Mouse (Mus musculus): ENCODE measurements around the gene Actr1b. TPM values are rescaled to one million over a fixed set of nuclear protein-coding genes. Genes with fewer than 3 reads are reported as not detected.
A peak's percentile ranks its signal among the peaks of the same experiment; 100 is the strongest.

The Actr1b gene
- polyA plus RNA-seq, 1 experiment: 208 TPM

DNA sequence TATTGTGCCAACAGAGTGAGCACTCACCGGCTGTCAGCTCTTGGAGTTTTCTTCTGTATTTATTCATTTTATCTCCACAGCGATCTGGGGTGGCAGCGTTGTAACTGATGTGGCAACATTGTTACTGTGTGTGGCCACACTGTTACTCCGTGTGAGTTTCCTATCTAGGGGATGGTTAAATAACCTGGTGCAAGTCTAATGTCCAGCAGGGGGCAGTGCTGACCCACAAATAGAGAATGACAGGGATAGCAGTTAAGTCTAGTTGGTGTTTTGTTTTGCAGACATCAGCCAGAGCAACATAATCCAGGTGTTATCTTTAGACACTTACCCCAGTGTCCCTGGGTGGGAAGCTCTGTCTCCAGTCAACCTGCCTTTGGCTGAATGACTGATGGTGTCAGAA, 23.1 kb upstream of the Actr1b start:
- no peak for TF ChIP-seq POLR2A (IDR thresholded peaks at IDR 0.05; ENCODE audit: borderline replicate concordance, extremely low read depth, insufficient read depth, insufficient read length, poor library complexity, severe bottlenecking)
- TF ChIP-seq CTCF (IDR thresholded peaks at IDR 0.05; ENCODE audit: borderline replicate concordance, extremely low read depth, insufficient read depth, insufficient read length): peak; percentile 79; the same call in 1 of the 2 replicates
- peak; percentile 93 for DNase-seq (ENCODE audit: low read depth)

DNA sequence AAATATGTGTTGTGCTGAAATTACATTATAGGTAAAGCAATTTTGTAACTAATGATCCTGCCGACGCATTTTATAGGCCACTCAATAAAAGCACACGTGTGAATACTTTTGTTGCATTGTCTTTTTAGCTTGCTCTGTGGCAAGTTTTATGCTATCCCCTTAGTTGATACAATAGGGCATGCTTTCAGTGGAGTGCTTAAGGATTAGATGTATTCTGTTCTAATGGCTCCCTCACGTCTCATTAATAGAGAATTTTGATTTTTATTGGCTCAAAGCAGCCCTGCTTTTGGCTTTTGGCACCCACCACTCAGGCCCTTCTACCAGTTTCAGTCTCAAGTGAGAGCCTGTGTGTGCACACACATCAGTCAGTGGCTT, 9.8 kb upstream of the Actr1b start:
- TF ChIP-seq POLR2A (IDR thresholded peaks at IDR 0.05; ENCODE audit: borderline replicate concordance, extremely low read depth, insufficient read depth, insufficient read length, poor library complexity, severe bottlenecking) (no peak), CTCF (IDR thresholded peaks at IDR 0.05; ENCODE audit: borderline replicate concordance, extremely low read depth, insufficient read depth, insufficient read length) (no peak)
- DNase-seq (ENCODE audit: low read depth): no peak

- no peak for DNase-seq (ENCODE audit: low read depth)
- TF ChIP-seq CTCF (IDR thresholded peaks at IDR 0.05; ENCODE audit: borderline replicate concordance, extremely low read depth, insufficient read depth, insufficient read length) (no peak), POLR2A (IDR thresholded peaks at IDR 0.05; ENCODE audit: borderline replicate concordance, extremely low read depth, insufficient read depth, insufficient read length, poor library complexity, severe bottlenecking) (no peak)
These were observed 9.2 kb upstream of the Actr1b start for GRCm38 (mm10) chr1:36723146-36724056.

- no peak for DNase-seq (ENCODE audit: low read depth)
- TF ChIP-seq CTCF (IDR thresholded peaks at IDR 0.05; ENCODE audit: borderline replicate concordance, extremely low read depth, insufficient read depth, insufficient read length) (no peak), POLR2A (IDR thresholded peaks at IDR 0.05; ENCODE audit: borderline replicate concordance, extremely low read depth, insufficient read depth, insufficient read length, poor library complexity, severe bottlenecking) (no peak)
These were observed 4.6 kb upstream of the Actr1b start for GRCm38 (mm10) chr1:36718786-36719185.

GRCm38 (mm10) chr1:36711104-36711503, 3.1 kb downstream of the Actr1b start:
- no peak for DNase-seq (ENCODE audit: low read depth)
- TF ChIP-seq CTCF (IDR thresholded peaks at IDR 0.05; ENCODE audit: borderline replicate concordance, extremely low read depth, insufficient read depth, insufficient read length) (no peak), POLR2A (IDR thresholded peaks at IDR 0.05; ENCODE audit: borderline replicate concordance, extremely low read depth, insufficient read depth, insufficient read length, poor library complexity, severe bottlenecking) (no peak)

DNA sequence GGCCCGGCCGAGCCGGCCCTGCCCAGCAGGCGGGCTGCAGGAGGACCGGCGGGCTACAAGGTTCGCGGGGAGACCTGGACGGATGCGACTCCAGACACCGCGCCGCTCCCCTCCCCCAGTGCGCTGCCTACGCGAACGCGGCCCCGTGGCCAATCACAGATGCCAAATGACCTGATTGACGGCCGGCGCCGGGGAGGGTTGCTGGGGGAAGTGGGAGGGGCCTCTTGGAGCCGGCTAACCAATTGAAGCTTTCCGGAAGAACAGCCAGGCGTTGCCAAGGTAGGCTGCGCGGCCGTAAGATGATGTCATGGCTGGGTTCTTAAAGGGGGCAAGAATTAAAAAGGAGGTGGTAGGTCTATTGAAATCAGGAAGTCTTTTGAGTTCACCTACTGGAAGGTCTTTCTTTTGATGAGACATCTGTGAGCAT, 4.4 kb downstream of the Actr1b start, which contains the start of gene 4933424G06Rik:
4933424G06Rik (plus strand) TSS at position 296 of the 427 bp plus-strand sequence.
- DNase-seq (ENCODE audit: low read depth): peak; percentile 99
- peak; percentile 80; the same call in 1 of the 2 replicates for TF ChIP-seq POLR2A (IDR thresholded peaks at IDR 0.05; ENCODE audit: borderline replicate concordance, extremely low read depth, insufficient read depth, insufficient read length, poor library complexity, severe bottlenecking)
- no peak for TF ChIP-seq CTCF (IDR thresholded peaks at IDR 0.05; ENCODE audit: borderline replicate concordance, extremely low read depth, insufficient read depth, insufficient read length)

DNA sequence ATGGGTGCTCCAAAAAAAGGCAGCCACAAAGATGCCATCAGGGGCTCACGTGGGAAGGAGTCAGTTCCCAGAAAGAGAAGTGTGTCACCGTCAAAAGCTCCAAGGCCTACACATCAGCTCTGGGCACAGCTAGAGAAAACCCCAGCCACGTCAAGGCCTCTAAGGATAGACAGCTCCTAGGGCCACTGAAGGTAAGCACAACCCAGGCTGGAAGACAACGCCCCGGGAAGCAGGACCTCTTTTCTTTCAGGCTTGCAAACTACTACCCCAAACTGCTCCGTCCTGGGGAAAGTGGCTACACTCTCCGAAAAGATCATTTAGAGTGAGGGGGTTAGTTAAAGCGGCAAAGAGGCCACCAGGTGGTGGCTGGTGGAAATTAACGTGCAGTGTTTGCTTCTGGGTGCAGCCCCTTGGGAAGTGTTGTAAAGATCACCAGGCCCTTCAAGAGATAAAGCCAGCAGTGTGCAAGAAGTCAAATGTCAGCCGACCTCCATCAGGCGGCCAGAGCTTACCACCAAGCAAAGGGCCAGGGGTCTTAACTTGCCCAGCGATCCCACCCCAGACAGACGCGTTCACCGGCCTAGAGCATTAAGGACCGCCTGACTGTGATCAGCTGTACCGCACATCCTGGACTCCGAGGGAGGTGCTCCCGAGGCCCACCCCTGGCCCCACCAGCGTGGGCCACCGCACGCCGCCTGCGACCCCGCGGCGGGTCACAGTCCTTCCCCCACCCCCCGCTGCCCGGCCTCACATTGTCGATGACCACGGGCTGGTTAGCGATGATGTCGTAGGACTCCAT, 5.0 kb downstream of the Actr1b start:
- peak; percentile 59 for DNase-seq (ENCODE audit: low read depth)
- peak; percentile 55; the same call in 1 of the 2 replicates for TF ChIP-seq CTCF (IDR thresholded peaks at IDR 0.05; ENCODE audit: borderline replicate concordance, extremely low read depth, insufficient read depth, insufficient read length)
- no peak for TF ChIP-seq POLR2A (IDR thresholded peaks at IDR 0.05; ENCODE audit: borderline replicate concordance, extremely low read depth, insufficient read depth, insufficient read length, poor library complexity, severe bottlenecking)

- DNase-seq (ENCODE audit: low read depth): no peak
- TF ChIP-seq POLR2A (IDR thresholded peaks at IDR 0.05; ENCODE audit: borderline replicate concordance, extremely low read depth, insufficient read depth, insufficient read length, poor library complexity, severe bottlenecking): no peak
- no peak for TF ChIP-seq CTCF (IDR thresholded peaks at IDR 0.05; ENCODE audit: borderline replicate concordance, extremely low read depth, insufficient read depth, insufficient read length)
These were observed 5.6 kb downstream of the Actr1b start for GRCm38 (mm10) chr1:36708626-36709025.

DNA sequence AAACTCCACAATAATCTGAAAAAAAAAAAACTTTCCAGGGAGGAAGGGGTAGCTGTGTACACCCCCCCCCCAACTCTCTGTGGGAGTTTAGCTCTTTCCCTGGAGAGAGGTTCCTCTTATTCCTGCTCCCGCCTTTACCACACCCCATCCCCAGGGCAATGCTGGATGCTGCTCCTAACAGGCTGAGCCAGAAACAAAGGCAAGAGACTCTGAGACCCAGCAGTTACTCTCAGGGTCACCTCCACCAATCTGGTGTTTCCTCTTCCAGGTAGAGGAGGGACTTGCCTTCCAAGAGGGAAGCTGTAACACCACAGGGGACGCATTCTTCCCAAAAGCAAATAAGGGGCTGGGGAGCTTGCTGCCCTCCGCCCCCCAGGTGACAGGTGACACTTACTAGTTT, 6.4 kb downstream of the Actr1b start:
- no peak for DNase-seq (ENCODE audit: low read depth)
- TF ChIP-seq CTCF (IDR thresholded peaks at IDR 0.05; ENCODE audit: borderline replicate concordance, extremely low read depth, insufficient read depth, insufficient read length) (no peak), POLR2A (IDR thresholded peaks at IDR 0.05; ENCODE audit: borderline replicate concordance, extremely low read depth, insufficient read depth, insufficient read length, poor library complexity, severe bottlenecking) (no peak)

- no peak for TF ChIP-seq POLR2A (IDR thresholded peaks at IDR 0.05; ENCODE audit: borderline replicate concordance, extremely low read depth, insufficient read depth, insufficient read length, poor library complexity, severe bottlenecking)
- no peak for TF ChIP-seq CTCF (IDR thresholded peaks at IDR 0.05; ENCODE audit: borderline replicate concordance, extremely low read depth, insufficient read depth, insufficient read length)
- DNase-seq (ENCODE audit: low read depth): no peak
These were observed 7.1 kb downstream of the Actr1b start for GRCm38 (mm10) chr1:36707166-36707565.

- no peak for DNase-seq (ENCODE audit: low read depth)
These were observed 17.2 kb downstream of the Actr1b start for GRCm38 (mm10) chr1:36697030-36697429.

More at GRCm38 (mm10) chr1:36697030-36697429, 17.2 kb downstream of the Actr1b start:
- TF ChIP-seq CTCF (IDR thresholded peaks at IDR 0.05; ENCODE audit: borderline replicate concordance, extremely low read depth, insufficient read depth, insufficient read length) (no peak), POLR2A (IDR thresholded peaks at IDR 0.05; ENCODE audit: borderline replicate concordance, extremely low read depth, insufficient read depth, insufficient read length, poor library complexity, severe bottlenecking) (no peak)
